Mouse (Mus musculus): ENCODE measurements around the gene Ccdc162.

DNA sequence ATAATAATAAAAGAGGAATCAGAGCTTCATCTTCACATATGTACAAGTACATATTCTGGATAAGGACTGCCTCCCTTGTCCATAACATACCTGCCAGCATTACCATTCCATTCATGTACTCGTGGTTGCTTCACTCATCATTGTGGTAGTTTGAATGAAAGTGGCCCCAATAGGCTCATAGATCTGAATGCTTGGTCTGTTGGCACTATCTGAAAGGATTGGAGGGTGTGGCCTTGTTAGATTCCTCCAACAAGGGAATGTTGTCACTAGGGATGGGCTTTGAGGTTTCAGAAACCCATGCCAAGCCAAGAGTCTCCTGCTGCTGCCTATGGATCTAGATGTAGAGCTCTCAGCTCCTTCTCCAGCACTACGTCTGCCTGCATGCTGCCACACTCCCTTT is 180.4 kb downstream of the Ccdc162 start:
- TF ChIP-seq CTCF (conservative IDR thresholded peaks at IDR 0.05; ENCODE audit: low read length) (no peak), NANOG (IDR thresholded peaks at IDR 0.05; ENCODE audit: borderline replicate concordance, low read length) (no peak), POU5F1 (IDR thresholded peaks at IDR 0.05; ENCODE audit: borderline replicate concordance, low read length) (no peak)
